Mouse (Mus musculus) retina, embryonic 14.5 days (tissue): ENCODE results near the gene Mvb12a.

Experiments used
- DNase-seq: peaks from one replicate; pipeline ENCODE4 v3.0.0-alpha.2; 2015; ENCODE audit warnings: low spot score

The Mvb12a gene

GRCm38 (mm10) chr8:71593556-71594323, 51.0 kb downstream of the Mvb12a start:
- DNase-seq: no peak

- DNase-seq: no peak
Measured at GRCm38 (mm10) chr8:71594324-71594722, 51.6 kb downstream of the Mvb12a start.

- peak; percentile 89 for DNase-seq
Measured at GRCm38 (mm10) chr8:71595862-71596261, 53.1 kb downstream of the Mvb12a start.

- DNase-seq: no peak
Measured at GRCm38 (mm10) chr8:71596384-71596783, 53.7 kb downstream of the Mvb12a start.

GRCm38 (mm10) chr8:71596798-71597197, 54.1 kb downstream of the Mvb12a start:
- DNase-seq: no peak

- no peak for DNase-seq
Measured at GRCm38 (mm10) chr8:71597451-71597850, 54.7 kb downstream of the Mvb12a start, which contains the start of gene Fam129c. Gene Fam129c, plus strand, starts transcription at chr8:71597648.
